Mouse (Mus musculus): ENCODE measurements around the gene Xrcc5. TPM values are rescaled to one million over a fixed set of nuclear protein-coding genes. Genes with fewer than 3 reads are reported as not detected.

Gene Xrcc5
- total RNA-seq, 2 experiments from 2014 or later, result 14.2 to 14.8 TPM

GRCm38 (mm10) chr1:72326162-72326821 lies 19.1 kb downstream of the Xrcc5 start:
- Histone ChIP-seq H3K27ac (no peak overlapping the region), H3K4me3 (no peak overlapping the region)
- no peak for DNase-seq (ENCODE audit: low spot score in 2 of 2)
- no peak for TF ChIP-seq CTCF (conservative IDR thresholded peaks at IDR 0.05)

DNA sequence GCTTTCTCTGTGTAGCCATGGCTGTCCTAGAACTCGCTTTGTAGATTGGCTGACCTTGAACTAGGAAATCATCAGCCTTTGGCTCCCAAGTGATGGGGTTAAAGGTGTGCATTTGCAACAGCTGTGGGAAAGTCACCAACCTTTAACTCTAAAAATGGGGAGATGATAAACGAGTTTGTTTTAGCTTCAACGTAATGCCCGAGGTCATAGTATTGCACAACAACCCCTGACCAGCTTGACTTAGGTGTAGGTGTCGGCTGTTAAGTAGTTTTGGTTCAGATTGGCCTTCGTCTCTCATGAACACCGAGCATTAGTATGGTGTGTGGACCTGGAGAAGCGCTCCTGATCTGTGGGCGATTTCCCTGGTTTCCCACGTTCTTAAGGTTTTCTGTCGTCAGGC lies 27.6 kb downstream of the Xrcc5 start:
- no peak for TF ChIP-seq CTCF (conservative IDR thresholded peaks at IDR 0.05)
- DNase-seq (ENCODE audit: low spot score in 2 of 2), result no peak
- Histone ChIP-seq H3K27ac (no peak overlapping the region), H3K4me3 (no peak overlapping the region)

- no peak overlapping the region for H3K4me3 ChIP-seq
- peak; percentile 17 to 67 for DNase-seq (ENCODE audit: low spot score in 2 of 2)
- no peak overlapping the region for H3K27ac ChIP-seq
- TF ChIP-seq CTCF (conservative IDR thresholded peaks at IDR 0.05), result no peak
These were observed 29.6 kb downstream of the Xrcc5 start for GRCm38 (mm10) chr1:72336780-72337179.

DNA sequence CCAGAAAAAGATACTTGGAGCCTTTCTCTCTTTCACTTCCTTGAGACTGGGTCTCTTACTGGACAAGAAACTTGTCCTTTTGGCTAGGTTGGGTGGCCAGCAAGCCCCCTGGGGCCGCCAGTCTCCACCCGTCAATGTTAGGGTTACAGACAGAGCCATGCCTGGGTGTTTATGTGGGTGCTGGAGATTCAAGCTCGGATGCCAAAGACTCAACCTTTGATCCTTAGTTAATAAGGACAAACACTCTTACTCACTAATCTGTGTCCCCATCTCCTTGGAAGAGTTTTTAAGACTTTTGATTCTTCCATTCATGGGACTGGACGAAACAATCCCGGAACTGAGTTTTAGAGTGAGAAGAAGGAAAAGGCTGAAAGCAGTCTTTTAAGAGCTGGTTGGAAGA lies 31.1 kb downstream of the Xrcc5 start:
- TF ChIP-seq CTCF (conservative IDR thresholded peaks at IDR 0.05), result no peak
- DNase-seq (ENCODE audit: low spot score in 2 of 2), result no peak
- no peak overlapping the region for H3K4me3 ChIP-seq
- no peak overlapping the region for H3K27ac ChIP-seq

GRCm38 (mm10) chr1:72347873-72348272 lies 40.7 kb downstream of the Xrcc5 start:
- H3K27ac ChIP-seq, result no peak overlapping the region
- H3K4me3 ChIP-seq, result no peak overlapping the region
- DNase-seq (ENCODE audit: low spot score in 2 of 2), result no peak
- TF ChIP-seq CTCF (conservative IDR thresholded peaks at IDR 0.05), result no peak

DNA sequence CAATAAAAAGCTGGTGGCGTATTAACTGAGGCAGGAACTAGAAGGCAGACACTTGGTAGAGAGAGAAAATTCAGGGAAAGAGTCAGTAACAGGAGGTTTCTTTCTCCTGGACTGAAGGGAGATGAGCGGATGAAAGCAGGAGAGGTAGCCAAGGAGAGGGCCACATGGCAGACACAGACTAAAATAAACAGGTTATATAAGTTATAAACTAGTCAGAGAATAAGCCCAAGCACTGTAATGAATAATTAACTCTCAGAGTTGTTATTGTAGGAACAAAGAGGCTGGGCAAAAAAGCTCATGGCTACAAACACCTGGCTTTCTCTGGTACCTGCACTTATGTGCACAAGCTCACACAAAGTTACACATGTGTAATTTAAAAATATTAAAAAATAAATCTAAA lies 47.6 kb downstream of the Xrcc5 start:
- TF ChIP-seq CTCF (conservative IDR thresholded peaks at IDR 0.05), result no peak
- DNase-seq (ENCODE audit: low spot score in 2 of 2), result no peak
- Histone ChIP-seq H3K4me3 (no peak overlapping the region), H3K27ac (no peak overlapping the region)

- H3K27ac ChIP-seq, result no peak overlapping the region
- no peak overlapping the region for H3K4me3 ChIP-seq
- DNase-seq (ENCODE audit: low spot score in 2 of 2), result no peak
- no peak for TF ChIP-seq CTCF (conservative IDR thresholded peaks at IDR 0.05)
These were observed 51.0 kb downstream of the Xrcc5 start for GRCm38 (mm10) chr1:72358216-72358615.

DNA sequence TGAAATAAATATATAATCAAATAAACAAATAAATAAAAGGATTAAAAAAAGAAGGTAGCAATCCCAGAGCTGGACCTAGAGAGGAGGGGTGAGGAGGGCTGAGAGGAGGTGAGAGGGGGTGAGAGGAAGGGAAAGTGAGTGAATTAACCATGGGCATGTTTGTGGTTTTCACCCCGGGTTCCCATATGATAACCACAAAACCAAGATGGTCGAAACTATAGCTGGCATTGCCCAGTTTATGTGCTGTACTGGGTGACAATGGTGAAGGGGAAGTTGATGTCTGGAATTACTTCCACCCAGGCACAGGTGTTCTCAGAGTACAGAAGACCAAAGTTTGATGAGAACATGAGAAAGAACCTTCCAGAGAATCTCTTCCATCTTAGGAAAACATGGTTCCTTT lies 52.2 kb downstream of the Xrcc5 start:
- H3K27ac ChIP-seq, result no peak overlapping the region
- no peak for DNase-seq (ENCODE audit: low spot score in 2 of 2)
- no peak overlapping the region for H3K4me3 ChIP-seq
- TF ChIP-seq CTCF (conservative IDR thresholded peaks at IDR 0.05), result no peak

GRCm38 (mm10) chr1:72360809-72361208 lies 53.6 kb downstream of the Xrcc5 start:
- no peak for TF ChIP-seq CTCF (conservative IDR thresholded peaks at IDR 0.05)
- Histone ChIP-seq H3K27ac (no peak overlapping the region), H3K4me3 (no peak overlapping the region)
- DNase-seq (ENCODE audit: low spot score in 2 of 2), result no peak

GRCm38 (mm10) chr1:72364661-72365060 lies 57.4 kb downstream of the Xrcc5 start:
- TF ChIP-seq CTCF (conservative IDR thresholded peaks at IDR 0.05), result no peak
- no peak overlapping the region for H3K27ac ChIP-seq
- DNase-seq (ENCODE audit: low spot score in 2 of 2), result no peak
- H3K4me3 ChIP-seq, result no peak overlapping the region

DNA sequence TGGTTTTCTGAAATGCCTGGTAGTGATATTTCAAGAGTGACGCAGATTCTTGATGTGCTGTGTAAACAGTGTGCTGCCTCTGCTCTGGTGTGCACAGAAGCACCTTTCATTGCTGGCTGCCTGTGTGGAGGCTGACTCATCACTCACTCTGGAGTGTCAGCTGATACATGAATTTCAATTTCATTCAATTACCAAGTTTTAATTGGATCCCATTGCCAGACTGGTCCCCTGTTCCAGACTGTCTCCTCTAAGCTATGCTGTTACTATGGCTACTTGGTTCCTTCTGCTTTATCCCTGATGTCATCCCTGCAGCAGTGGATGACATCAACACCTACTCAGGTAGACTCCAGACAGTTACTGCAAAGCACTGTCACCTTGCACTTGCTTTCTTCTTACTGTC lies 65.3 kb downstream of the Xrcc5 start:
- peak overlapping the region; percentile 63; the same call in 1 of the 2 replicates for H3K27ac ChIP-seq
- no peak overlapping the region for H3K4me3 ChIP-seq
- DNase-seq (ENCODE audit: low spot score in 2 of 2), result peak; percentile 35 to 80
- no peak for TF ChIP-seq CTCF (conservative IDR thresholded peaks at IDR 0.05)

DNA sequence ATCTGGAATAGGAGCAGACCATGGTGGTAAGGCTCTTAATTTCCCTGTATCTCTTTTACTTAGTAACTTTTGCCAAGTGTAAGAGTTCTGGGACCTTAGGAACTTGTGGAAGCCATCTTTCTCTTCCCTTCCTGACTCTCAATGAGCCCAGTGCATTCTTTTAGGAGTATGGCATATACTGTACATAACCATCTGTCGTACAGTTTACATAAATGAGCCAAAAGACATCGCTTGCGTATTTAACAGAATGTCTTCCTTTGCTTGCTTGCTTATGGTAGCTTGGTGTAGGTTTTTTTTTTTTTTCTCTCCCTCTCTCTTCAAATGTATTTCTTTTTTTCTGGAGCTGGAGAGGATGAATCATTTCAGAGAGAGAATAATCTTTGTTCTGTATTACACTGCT lies 65.7 kb downstream of the Xrcc5 start:
- H3K27ac ChIP-seq, result peak overlapping the region; percentile 57; the same call in 1 of the 2 replicates
- no peak for TF ChIP-seq CTCF (conservative IDR thresholded peaks at IDR 0.05)
- no peak for DNase-seq (ENCODE audit: low spot score in 2 of 2)
- no peak overlapping the region for H3K4me3 ChIP-seq

- no peak overlapping the region for H3K27ac ChIP-seq
- H3K4me3 ChIP-seq, result no peak overlapping the region
- no peak for DNase-seq (ENCODE audit: low spot score in 2 of 2)
- no peak for TF ChIP-seq CTCF (conservative IDR thresholded peaks at IDR 0.05)
These were observed 66.4 kb downstream of the Xrcc5 start for GRCm38 (mm10) chr1:72373648-72374047.

- no peak overlapping the region for H3K27ac ChIP-seq
- no peak for DNase-seq (ENCODE audit: low spot score in 2 of 2)
- no peak for TF ChIP-seq CTCF (conservative IDR thresholded peaks at IDR 0.05)
These were observed 66.8 kb downstream of the Xrcc5 start for GRCm38 (mm10) chr1:72374049-72374448.

More at GRCm38 (mm10) chr1:72374049-72374448, 66.8 kb downstream of the Xrcc5 start:
- H3K4me3 ChIP-seq, result no peak overlapping the region

Data from layer of hippocampus, adult 2 months (tissue).